Mouse (Mus musculus): Measurements from ENCODE around the gene Tgfa.

The Tgfa gene

GRCm38 (mm10) chr6:86232367-86232766 is 37.3 kb downstream of the Tgfa start:
- DNase-seq (ENCODE audit: low spot score), result no peak

DNA sequence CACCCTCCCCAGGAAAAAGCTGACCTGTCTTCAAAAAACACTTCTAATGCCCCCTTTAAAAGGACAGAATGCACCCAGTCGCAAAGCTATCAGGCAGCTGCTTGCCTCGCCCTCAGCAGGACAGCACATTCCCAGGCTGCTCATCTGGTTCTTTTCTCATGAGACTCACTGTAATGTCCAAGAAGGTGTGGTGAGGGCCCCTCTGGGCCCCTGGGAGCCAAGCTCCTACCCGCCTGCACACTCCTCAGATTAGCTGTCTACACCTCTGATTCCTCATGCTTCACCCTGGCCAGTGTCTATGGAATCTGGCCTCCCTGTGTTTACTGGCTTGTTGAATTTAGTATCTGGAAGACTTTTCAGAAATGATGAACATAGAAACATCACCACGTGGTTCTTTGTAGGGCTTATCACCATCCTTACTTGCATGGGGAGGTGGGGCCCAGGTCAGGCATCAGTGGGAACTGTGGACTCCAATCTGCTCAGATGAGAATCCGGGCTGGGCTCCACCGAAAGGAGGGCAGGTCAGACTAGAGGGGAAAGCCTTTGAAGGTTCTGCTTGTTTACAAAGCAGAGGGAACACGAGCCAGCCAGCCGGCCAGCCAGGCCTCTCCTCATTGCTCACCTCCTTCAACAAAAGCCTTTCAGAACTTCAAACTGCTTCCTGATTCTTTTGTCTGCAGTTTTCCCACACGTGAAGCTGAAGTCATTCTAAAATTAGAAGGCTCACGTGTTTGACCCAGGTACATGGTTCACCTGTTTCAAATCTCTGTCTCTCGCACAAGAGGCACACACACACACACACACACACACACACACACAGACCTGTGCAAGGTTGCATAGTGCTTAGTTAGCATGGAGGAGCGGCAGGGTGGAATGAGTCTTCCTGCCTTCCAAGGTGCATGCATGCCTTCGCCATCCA is 38.7 kb downstream of the Tgfa start:
- no peak for DNase-seq (ENCODE audit: low spot score)

DNA sequence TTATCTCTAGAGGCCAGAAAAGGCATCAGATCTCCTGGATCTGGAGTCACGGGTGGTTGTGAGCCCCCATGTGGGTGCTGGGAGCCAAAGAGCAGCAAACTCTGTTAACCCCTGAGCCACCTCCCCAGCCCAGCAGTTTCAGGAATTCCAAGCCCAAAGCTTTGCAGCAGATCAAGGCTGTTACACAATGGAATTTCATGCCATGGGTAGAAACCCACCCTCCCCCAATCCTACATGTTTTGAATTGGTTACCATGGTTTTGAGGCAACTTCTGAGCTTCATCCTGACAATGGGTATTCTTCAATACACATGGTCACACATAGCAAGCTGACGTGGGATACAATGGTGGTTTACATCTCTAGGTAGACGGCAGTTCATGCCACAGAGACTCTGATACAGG is 49.8 kb downstream of the Tgfa start:
- peak; percentile 57 for DNase-seq (ENCODE audit: low spot score)

DNA sequence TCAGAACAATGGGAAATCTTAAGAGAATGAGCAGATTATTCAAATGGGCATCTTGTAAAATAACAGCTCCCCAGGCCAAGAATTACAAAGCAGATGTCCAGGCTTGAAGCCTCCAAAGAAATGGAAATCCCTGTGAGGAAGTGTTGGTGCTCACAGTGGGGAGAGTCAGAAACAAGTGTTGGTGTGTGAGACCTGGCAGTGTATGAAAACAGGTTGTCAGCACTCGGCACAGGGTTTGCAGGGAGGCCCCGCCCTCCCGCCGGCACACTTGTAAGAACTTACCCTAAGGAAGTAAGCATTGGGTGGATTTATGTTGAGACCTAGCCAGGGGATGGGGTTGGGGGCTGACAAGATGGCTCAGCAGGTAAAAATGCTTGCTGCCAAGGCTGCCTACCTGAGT is 50.9 kb downstream of the Tgfa start:
- DNase-seq (ENCODE audit: low spot score), result no peak

DNA sequence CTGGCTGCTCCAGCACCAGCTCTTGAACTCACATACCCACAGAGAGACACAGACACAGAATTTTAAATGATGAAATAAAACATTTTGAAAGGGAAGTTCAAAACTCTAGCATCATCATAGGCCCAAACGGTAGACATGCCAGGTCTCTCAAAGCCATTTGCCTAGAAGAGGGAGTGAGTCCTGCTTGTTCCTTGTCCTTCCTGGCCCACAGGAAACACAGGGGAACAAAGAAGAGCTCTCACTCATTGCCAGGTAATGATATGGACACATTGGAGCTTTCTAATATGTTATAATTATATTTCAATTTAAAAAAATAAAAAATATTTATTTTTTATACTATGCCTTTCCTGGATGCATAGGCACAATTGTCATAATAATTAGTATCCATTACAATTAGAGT is 53.5 kb downstream of the Tgfa start:
- no peak for DNase-seq (ENCODE audit: low spot score)

GRCm38 (mm10) chr6:86249042-86249441 is 54.0 kb downstream of the Tgfa start:
- DNase-seq (ENCODE audit: low spot score), result peak; percentile 44

GRCm38 (mm10) chr6:86250236-86250635 is 55.2 kb downstream of the Tgfa start:
- no peak for DNase-seq (ENCODE audit: low spot score)

DNA sequence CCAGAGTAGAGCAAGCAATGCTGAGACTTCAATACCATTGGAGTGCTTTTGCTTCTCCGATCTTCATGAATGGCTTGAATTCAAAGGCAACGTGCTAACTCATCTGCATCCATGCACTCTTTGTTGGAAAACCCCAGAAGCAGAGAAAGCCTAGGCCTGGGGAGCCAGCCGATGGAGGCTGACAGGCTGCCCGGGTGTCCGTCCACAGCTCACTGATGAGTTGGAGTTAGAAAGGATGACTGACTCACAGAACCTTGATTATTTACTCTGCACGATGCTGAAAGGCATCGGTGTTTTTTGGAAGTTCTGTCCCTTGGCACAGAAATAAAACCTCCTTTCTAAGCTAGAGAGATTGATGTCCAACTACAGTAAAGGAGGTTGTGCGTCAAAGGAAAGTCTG is 55.8 kb downstream of the Tgfa start:
- DNase-seq (ENCODE audit: low spot score), result no peak

GRCm38 (mm10) chr6:86252176-86253125 is 57.4 kb downstream of the Tgfa start:
- DNase-seq (ENCODE audit: low spot score), result no peak

DNA sequence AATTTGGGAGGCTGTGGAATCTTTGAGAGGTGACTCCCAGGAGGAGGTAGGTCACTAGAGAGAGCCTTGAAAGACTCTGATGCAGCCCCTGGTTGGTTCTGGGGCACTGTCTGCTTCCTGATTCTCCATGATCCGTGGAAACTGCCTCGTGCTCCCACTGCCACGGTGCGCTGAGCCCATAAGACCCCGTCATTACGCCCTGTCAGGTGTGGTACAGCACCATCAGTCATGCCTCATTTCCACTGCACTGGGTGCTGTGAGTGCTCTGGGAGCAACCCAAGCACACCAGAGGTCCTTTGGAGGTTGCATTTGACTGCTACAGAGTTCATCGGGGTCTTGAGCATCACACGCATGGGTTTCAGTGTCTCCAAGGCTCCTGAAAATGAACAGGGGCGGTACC is 60.9 kb downstream of the Tgfa start:
- no peak for DNase-seq (ENCODE audit: low spot score)

- DNase-seq (ENCODE audit: low spot score), result no peak
These were observed 64.2 kb downstream of the Tgfa start for GRCm38 (mm10) chr6:86259242-86259641.

DNA sequence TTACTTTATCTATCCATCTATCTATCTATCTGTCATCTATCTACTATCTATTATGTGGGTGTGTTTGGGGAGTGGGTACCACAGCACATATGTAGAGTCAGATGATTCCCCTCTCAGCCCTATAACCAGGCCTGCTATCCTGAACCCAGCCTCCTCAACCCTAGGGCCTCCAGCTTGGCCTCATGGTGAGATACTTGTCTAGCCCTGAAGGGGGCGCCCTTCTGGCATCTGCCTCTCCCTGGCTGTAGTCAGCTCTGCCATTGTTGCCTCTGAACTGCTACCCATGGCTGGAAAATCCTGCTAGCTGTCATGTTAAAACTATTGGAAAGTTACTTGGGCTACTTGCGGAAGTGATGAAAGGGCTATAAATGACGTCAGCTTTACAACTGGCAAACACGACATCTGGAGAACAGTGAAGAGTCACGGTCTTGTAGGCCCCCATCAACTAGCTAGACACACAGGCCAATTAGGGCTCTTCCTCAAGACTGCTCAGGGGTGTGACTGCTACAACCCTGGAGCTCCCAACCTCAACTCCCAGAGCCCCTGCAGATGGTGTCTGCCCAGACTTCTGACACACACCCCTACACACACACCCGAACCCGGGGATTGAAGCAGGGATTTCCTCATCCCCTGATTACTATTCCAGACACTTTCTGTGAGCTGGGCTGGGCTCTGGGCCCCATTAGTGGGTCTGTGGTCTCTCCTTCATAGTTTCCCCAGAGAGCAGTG is 65.5 kb downstream of the Tgfa start:
- DNase-seq (ENCODE audit: low spot score), result no peak

- DNase-seq (ENCODE audit: low spot score), result no peak
These were observed 71.8 kb downstream of the Tgfa start for GRCm38 (mm10) chr6:86266786-86267185.

DNA sequence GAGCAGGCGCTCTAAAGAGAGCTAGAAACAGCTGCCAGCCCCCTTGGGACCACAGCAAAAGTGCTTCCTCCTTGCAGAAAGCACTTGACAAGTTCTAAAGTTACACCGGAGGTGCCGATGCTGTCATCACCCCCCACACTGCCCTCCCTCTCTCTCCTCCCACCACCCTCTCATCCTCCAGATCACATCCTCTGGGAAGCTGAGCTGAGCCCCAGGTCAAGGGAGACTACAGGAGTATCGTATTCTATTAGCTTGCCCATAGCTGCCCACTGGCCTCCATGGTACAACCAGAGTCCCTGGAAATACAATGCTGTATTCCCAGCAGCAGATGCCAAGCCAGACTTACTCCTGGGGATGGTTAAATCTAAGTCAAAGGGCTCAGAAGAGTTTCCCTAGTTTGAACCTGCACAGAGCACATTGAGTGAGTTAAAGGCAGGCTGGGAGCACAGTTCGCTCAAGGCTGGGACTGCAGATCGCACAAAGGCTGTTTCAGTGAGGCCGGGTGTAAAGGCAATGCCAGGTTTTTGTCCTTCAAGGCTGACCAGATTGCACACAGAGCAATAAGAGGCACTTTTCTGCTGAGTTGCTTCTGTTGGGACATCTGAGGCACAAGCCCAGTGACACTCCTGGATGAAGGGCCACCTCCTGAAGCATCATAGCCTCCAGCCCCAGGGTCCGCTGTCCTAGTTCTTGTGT is 75.5 kb downstream of the Tgfa start:
- DNase-seq (ENCODE audit: low spot score), result no peak

- DNase-seq (ENCODE audit: low spot score), result no peak
These were observed 76.1 kb downstream of the Tgfa start for GRCm38 (mm10) chr6:86271130-86271529.

- peak; percentile 15 for DNase-seq (ENCODE audit: low spot score)
These were observed 80.7 kb downstream of the Tgfa start for GRCm38 (mm10) chr6:86275704-86276103.

DNA sequence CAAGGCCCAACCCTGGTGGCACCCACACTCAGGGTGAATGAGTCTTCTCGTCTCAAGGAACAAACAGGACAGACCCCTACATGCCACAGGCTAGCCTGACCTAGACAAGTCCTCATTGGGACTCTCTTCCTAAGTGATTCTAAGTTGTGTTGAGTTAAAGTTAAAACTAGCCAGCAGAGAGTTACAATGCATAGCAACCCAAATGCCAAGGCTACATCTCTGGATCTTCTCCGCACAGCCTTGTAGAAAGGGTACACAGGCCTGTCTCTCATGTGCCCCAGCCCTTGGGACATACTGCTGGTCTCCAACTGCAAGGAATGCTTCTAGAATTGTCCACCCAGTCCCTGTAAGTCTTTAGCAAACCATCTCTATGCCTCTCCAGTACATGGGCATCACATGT is 81.8 kb downstream of the Tgfa start:
- no peak for DNase-seq (ENCODE audit: low spot score)

GRCm38 (mm10) chr6:86277620-86278019 is 82.6 kb downstream of the Tgfa start:
- DNase-seq (ENCODE audit: low spot score), result no peak

DNA sequence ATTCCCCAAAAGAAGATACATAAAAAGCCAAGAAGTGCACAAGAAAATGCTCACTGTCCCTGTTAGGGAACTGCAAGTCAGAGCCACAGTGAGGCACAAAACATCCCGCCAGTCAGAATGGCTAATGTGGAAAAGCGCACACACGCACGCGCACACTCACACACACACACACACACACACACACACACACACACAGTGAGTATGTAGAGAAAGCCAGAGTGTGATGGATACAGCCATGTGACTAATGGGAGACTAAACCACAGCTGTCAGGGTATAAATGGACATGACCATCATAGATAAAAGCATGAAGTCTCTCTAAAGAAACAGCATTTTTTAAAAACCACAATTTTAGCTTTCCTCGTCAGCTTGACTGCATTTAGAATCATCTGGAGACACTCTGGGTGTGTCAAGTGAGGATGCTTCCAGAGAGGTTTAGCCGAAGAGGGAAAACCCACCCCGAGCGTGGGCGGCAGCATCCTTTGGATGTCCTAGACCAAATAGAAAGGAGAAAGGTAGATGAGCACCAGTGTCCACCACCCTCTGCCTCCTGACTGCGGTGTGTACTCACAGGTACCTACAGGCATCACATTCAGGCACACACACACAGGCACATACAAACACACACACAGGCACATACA is 86.7 kb downstream of the Tgfa start:
- DNase-seq (ENCODE audit: low spot score), result no peak

DNA sequence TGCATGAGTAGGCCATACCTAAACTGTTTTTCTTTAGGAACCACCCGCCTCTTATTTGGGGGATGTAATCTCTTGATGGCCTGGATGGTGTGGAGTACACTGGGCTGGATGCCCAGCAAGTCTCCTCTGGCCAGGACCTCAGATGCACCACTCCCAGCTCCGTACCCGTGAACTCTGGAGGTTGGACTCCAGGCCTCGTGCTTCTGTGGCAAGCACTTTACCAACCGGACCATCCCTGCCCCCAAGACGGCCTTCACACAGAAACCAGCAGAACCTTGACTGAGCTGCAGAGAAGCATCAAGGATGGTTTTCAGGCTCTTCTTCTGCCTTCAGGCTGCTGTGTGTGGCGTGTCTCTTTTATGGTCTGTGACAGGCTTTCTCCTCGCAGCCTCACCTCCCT is 98.3 kb downstream of the Tgfa start:
- no peak for DNase-seq (ENCODE audit: low spot score)

GRCm38 (mm10) chr6:86295451-86295850 is 100.4 kb downstream of the Tgfa start:
- DNase-seq (ENCODE audit: low spot score), result no peak

Measured in embryo, embryonic 10.5 days (tissue).